Comparison of ENCODE assay signal across 20 mouse cellular contexts in genomic region chr8:61645642-61646041, GRCm38 (mm10).
DNase-seq lines count a peak whose midpoint lies in the region; ATAC-seq lines count a peak whose summit lies in the region.
"Had no signal": no experiment of that assay in that cellular context is flagged by ENCODE, and none has a peak within 500 bp of the region (broad histone marks: within the 10 kb centered on the region; RNA-seq: fewer than 3 reads in every experiment).

No protein-coding gene starts in this region.

- intact Hi-C loops in heart, postnatal 10 days (cut with DNase I): no loop called here

- H3K9me3 ChIP-seq in heart, embryonic 15.5 days (replicated peaks): no peaks in the 10 kb centered on the region
- no peaks in the 10 kb centered on the region for H3K9me3 ChIP-seq in intestine, embryonic 15.5 days
- H3K9me3 ChIP-seq in kidney, embryonic 14.5 days (ENCODE audit: control insufficient read depth, low read length): no peaks in the 10 kb centered on the region
- H3K9me3 ChIP-seq: forebrain, embryonic 10.5 days; hindbrain, embryonic 13.5 days had no signal

- H3K4me3 ChIP-seq in heart, embryonic 15.5 days: no peak overlapping the region
- H3K4me3 ChIP-seq in intestine, embryonic 15.5 days (replicated peaks): no peak overlapping the region
- H3K4me3 ChIP-seq in kidney, embryonic 14.5 days (ENCODE audit: low read length): no peak overlapping the region
- H3K4me3 ChIP-seq: forebrain, embryonic 10.5 days; hindbrain, embryonic 13.5 days had no signal

- no peaks in the 10 kb centered on the region for H3K36me3 ChIP-seq in heart, embryonic 15.5 days
- H3K36me3 ChIP-seq in intestine, embryonic 15.5 days: no peaks in the 10 kb centered on the region
- H3K36me3 ChIP-seq in kidney, embryonic 14.5 days (ENCODE audit: control insufficient read depth, insufficient read depth, low read length): no peaks in the 10 kb centered on the region
- H3K36me3 ChIP-seq: forebrain, embryonic 10.5 days; hindbrain, embryonic 13.5 days had no signal

- H3K27ac ChIP-seq in heart, embryonic 15.5 days: peak overlapping the region; percentile 16; the same call in 1 of the 2 replicates
- H3K27ac ChIP-seq in intestine, embryonic 15.5 days: no peak overlapping the region
- no peak overlapping the region for H3K27ac ChIP-seq in kidney, embryonic 14.5 days (ENCODE audit: low read depth, low read length)
- H3K27ac ChIP-seq: forebrain, embryonic 10.5 days; hindbrain, embryonic 13.5 days had no signal

- peaks cover 50% of the 10 kb centered on the region for H3K4me1 ChIP-seq in heart, embryonic 15.5 days (replicated peaks)
- H3K4me1 ChIP-seq in intestine, embryonic 15.5 days (replicated peaks): peaks cover 9% of the 10 kb centered on the region
- H3K4me1 ChIP-seq in kidney, embryonic 14.5 days (ENCODE audit: control insufficient read depth, insufficient read depth, low read length): peaks cover 8% of the 10 kb centered on the region
- H3K4me1 ChIP-seq: forebrain, embryonic 10.5 days; hindbrain, embryonic 13.5 days had no signal

- DNase-seq in heart, postnatal 10 days: no peak
- DNase-seq in ES-CJ7 (ENCODE audit: low read depth, low spot score) (peak; percentile 62), WW6 (ENCODE audit: low read depth, low spot score) (peak; percentile 14)
- DNase-seq: cerebellum, adult 11-12 months; cerebellum, postnatal 10 days; gastrocnemius, postnatal 25 days; layer of hippocampus, adult 9-11 months; lung, postnatal 14 days; right cerebral cortex, postnatal 4 days; thymus, postnatal 25 days had no signal

- no peak overlapping the region for H3K9ac ChIP-seq in heart, embryonic 15.5 days
- H3K9ac ChIP-seq in intestine, embryonic 15.5 days: no peak overlapping the region
- H3K9ac ChIP-seq in kidney, embryonic 14.5 days (ENCODE audit: low read depth, low read length): no peak overlapping the region
- H3K9ac ChIP-seq: hindbrain, embryonic 13.5 days had no signal

- no peaks in the 10 kb centered on the region for H3K27me3 ChIP-seq in heart, embryonic 15.5 days
- no peaks in the 10 kb centered on the region for H3K27me3 ChIP-seq in intestine, embryonic 15.5 days (replicated peaks)
- no peaks in the 10 kb centered on the region for H3K27me3 ChIP-seq in kidney, embryonic 14.5 days (ENCODE audit: control insufficient read depth, insufficient read depth, low read length)
- H3K27me3 ChIP-seq: hindbrain, embryonic 13.5 days had no signal

- WGBS in heart, embryonic 15.5 days: 66% methylated on average over 6 of the region's 6 CpGs
- WGBS in intestine, embryonic 15.5 days: 69% methylated on average over 6 of the region's 6 CpGs
- WGBS in kidney, embryonic 14.5 days: 80% methylated on average over 6 of the region's 6 CpGs

- no peak overlapping the region for H3K4me2 ChIP-seq in heart, embryonic 15.5 days
- H3K4me2 ChIP-seq in intestine, embryonic 15.5 days (replicated peaks): no peak overlapping the region
- H3K4me2 ChIP-seq in kidney, embryonic 14.5 days (replicated peaks; ENCODE audit: low read depth, low read length): no peak overlapping the region
- H3K4me2 ChIP-seq: heart, embryonic 11.5 days; hindbrain, embryonic 13.5 days; midbrain, embryonic 11.5 days had no signal

- no peak for ATAC-seq in heart, embryonic 15.5 days (replicated peaks; ENCODE audit: insufficient number of reproducible peaks, insufficient read depth, low FRiP score, low read depth)
- ATAC-seq in intestine, embryonic 15.5 days: 0 out of 2 replicates have a peak, but pooled peaks have one; percentile 21
- ATAC-seq in inflammation-experienced regulatory T-cells, adult 6 months: no peak
- no peak for ATAC-seq in activated CD4-positive, CD25-positive, alpha-beta regulatory T cell, adult 4 months
- ATAC-seq in kidney, embryonic 14.5 days (ENCODE audit: low FRiP score, low TSS enrichment): no peak
- ATAC-seq: forebrain, embryonic 16.5 days had no signal

Comparison
In these comparisons a context has a peak if more than half of its experiments do, and no peak if none do; other contexts are left out.
1. DNase-seq: peak in ES-CJ7 (single experiment) and WW6 (single experiment); none in heart, postnatal 10 days (0 of 2).